In genomic region chr5:147697165-147697564, GRCm38 (mm10) we compare ENCODE assay signal across 23 mouse cellular contexts.
"Had no signal": no experiment of that assay in that cellular context is flagged by ENCODE, and none has a peak within 500 bp of the region (broad histone marks: within the 10 kb centered on the region; RNA-seq: fewer than 3 reads in every experiment).

No protein-coding gene starts in this region.

- DNase-seq: kidney, adult 11 months; kidney, postnatal 10 days; kidney, postnatal 36 days; left cerebral cortex, postnatal 4 days; liver; lung, adult 18-20 months; lung, postnatal 10 days; lung, postnatal 36 days; retina, postnatal 1 day; right cerebral cortex, postnatal 25 days; spleen, adult 18-20 months had no signal

- ATAC-seq: intestine, embryonic 15.5 days; liver, embryonic 12.5 days; midbrain, embryonic 13.5 days; midbrain, embryonic 16.5 days had no signal

- H3K27me3 ChIP-seq: intestine, embryonic 15.5 days; liver, embryonic 12.5 days; liver, embryonic 15.5 days; lung, embryonic 15.5 days; midbrain, embryonic 13.5 days; stomach, embryonic 15.5 days had no signal

- H3K9ac ChIP-seq: intestine, embryonic 15.5 days; limb, embryonic 13.5 days; liver, embryonic 12.5 days; liver, embryonic 15.5 days; lung, embryonic 15.5 days; midbrain, embryonic 13.5 days; neural tube, embryonic 13.5 days; stomach, embryonic 15.5 days had no signal

- H3K27ac ChIP-seq: intestine, embryonic 15.5 days; limb, embryonic 13.5 days; liver, embryonic 12.5 days; liver, embryonic 15.5 days; lung, embryonic 15.5 days; midbrain, embryonic 10.5 days; midbrain, embryonic 13.5 days; neural tube, embryonic 13.5 days; stomach, embryonic 15.5 days had no signal

- H3K9me3 ChIP-seq: intestine, embryonic 15.5 days; limb, embryonic 13.5 days; liver, embryonic 12.5 days; liver, embryonic 15.5 days; lung, embryonic 15.5 days; midbrain, embryonic 10.5 days; midbrain, embryonic 13.5 days; neural tube, embryonic 13.5 days; stomach, embryonic 15.5 days had no signal

- H3K4me1 ChIP-seq: intestine, embryonic 15.5 days; limb, embryonic 13.5 days; liver, embryonic 12.5 days; liver, embryonic 15.5 days; lung, embryonic 15.5 days; midbrain, embryonic 13.5 days; neural tube, embryonic 13.5 days; stomach, embryonic 15.5 days had no signal

- H3K4me3 ChIP-seq: intestine, embryonic 15.5 days; limb, embryonic 13.5 days; liver, embryonic 12.5 days; liver, embryonic 15.5 days; lung, embryonic 15.5 days; megakaryocyte, embryonic 14.5 days; midbrain, embryonic 10.5 days; midbrain, embryonic 13.5 days; myocyte; neural tube, embryonic 13.5 days; stomach, embryonic 15.5 days had no signal

- H3K36me3 ChIP-seq: intestine, embryonic 15.5 days; limb, embryonic 13.5 days; liver, embryonic 12.5 days; liver, embryonic 15.5 days; lung, embryonic 15.5 days; midbrain, embryonic 10.5 days; midbrain, embryonic 13.5 days; neural tube, embryonic 13.5 days; stomach, embryonic 15.5 days had no signal

- H3K4me2 ChIP-seq: intestine, embryonic 15.5 days; limb, embryonic 13.5 days; liver, embryonic 12.5 days; liver, embryonic 15.5 days; midbrain, embryonic 13.5 days; neural tube, embryonic 13.5 days; stomach, embryonic 15.5 days had no signal
